Mouse (Mus musculus) v-Abl transformed pro-B cells (cell line): ENCODE measurements around the gene Emid1.

ENCODE experiments used
- in situ Hi-C, 2 experiments: fragments of 400-800 bp; cut with MboI; formaldehyde crosslinking; loops; one replicate each; pipeline ENCODE4 v1.15.1; 2025; ENCODE audit not compliant: unreplicated experiment in 2 of 2

The Emid1 gene

GRCm38 (mm10) chr11:5068126-5068971 lies 83.7 kb downstream of the Emid1 start:
- in situ Hi-C loops = loop anchor here (5.0 kb wide), 3 partner anchors 51 to 151 kb away; no protein-coding TSS in a partner anchor

- in situ Hi-C loops = loop anchor here (5.0 kb wide), 3 partner anchors 50 to 150 kb away; no protein-coding TSS in a partner anchor
Observed at GRCm38 (mm10) chr11:5067063-5067462, 85.0 kb downstream of the Emid1 start.

GRCm38 (mm10) chr11:5065056-5065821 lies 86.8 kb downstream of the Emid1 start, which contains the start of gene Gas2l1:
Gene Gas2l1 (minus strand): TSS chr11:5065327.
- in situ Hi-C loops = loop anchor here (5.0 kb wide), 3 partner anchors 48 to 148 kb away; no protein-coding TSS in a partner anchor

DNA sequence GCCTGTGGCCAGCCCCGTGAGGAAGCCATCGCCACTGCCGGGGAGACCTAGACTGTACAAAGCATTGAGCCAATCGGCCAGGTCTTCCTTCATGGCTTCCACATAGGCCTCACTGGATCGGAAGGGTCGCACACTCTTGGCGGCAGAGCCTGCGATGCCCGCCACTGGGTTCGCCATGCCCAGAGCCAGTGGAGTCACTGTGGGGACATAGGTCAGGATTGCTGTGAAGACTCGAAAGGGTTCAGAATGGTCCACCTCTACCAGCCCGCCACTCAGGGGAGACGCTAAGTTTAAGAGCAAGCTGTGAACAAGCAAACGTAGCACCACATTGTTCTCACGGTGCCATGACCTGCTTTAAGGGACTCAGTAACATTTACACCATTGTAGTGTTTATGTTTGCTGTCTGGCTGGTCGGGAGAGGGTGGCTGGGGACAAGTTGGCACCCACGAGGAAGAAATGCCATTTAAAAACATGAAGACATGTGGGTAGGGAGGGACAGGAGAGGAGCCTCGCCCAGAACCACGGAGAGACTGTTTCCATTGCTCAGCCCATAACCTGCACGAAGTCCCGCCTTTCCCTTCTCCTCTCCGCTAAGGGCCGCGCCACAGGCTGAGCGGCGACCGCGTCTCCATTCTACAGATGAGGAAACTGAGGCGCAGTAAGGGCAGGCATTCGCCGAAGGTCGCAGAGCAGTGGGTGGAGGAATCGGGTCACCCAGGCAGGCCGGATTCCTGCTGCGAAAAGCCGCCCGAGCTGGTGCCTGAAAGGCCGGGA lies 87.6 kb downstream of the Emid1 start:
- in situ Hi-C loops = loop anchor here (5.0 kb wide), 4 partner anchors 47 to 147 kb away; partner anchors contain the start of gene Ap1b1 (in 1 of the 2)

- in situ Hi-C loops = loop anchor here in 1 of 2 experiments (5.0 kb wide), 1 partner anchor 76 kb away; the partner anchor contains the start of gene Ap1b1
Observed at GRCm38 (mm10) chr11:5063561-5064281, 88.3 kb downstream of the Emid1 start.

DNA sequence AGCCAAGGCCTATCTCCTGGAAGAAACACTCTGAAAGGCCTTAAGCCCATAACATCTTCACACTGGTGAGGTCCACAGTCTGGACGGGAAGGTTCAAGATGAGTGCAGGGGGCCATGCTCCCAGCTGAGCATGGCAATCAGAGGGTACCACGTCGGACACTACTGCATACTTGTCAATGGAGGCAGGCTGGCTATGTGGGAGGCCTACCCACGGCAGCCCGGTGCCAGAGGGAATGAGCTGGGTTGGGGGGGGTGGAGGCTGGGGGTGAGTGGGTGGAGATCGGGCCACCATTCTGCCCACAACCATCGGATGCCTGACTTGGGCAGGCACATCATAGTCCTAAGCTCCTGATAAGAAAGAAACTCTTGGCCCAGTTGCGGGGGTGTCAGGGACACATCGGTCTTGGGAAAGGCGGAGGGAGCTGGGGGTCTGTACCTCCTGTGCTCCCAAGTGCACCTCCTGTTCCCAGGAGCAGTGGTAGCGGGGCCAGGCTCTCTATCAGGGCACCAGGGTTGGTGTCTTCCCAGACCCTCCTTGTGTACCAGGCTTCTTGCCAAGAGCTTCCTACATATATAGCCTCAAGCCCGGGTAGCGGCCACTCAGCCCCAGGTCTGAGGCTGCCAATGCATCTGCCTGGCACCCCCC lies 89.1 kb downstream of the Emid1 start:
- in situ Hi-C loops = loop anchor here in 1 of 2 experiments (5.0 kb wide), 1 partner anchor 76 kb away; the partner anchor contains the start of gene Ap1b1

GRCm38 (mm10) chr11:5062326-5062725 lies 89.7 kb downstream of the Emid1 start:
- in situ Hi-C loops = loop anchor here in 1 of 2 experiments (5.0 kb wide), 1 partner anchor 75 kb away; the partner anchor contains the start of gene Ap1b1

- in situ Hi-C loops = loop anchor here in 1 of 2 experiments (5.0 kb wide), 1 partner anchor 74 kb away; the partner anchor contains the start of gene Ap1b1
Observed at GRCm38 (mm10) chr11:5061413-5062139, 90.5 kb downstream of the Emid1 start.

- in situ Hi-C loops = loop anchor here in 1 of 2 experiments (5.0 kb wide), 1 partner anchor 74 kb away; the partner anchor contains the start of gene Ap1b1
Observed at GRCm38 (mm10) chr11:5060756-5061412, 91.2 kb downstream of the Emid1 start.

DNA sequence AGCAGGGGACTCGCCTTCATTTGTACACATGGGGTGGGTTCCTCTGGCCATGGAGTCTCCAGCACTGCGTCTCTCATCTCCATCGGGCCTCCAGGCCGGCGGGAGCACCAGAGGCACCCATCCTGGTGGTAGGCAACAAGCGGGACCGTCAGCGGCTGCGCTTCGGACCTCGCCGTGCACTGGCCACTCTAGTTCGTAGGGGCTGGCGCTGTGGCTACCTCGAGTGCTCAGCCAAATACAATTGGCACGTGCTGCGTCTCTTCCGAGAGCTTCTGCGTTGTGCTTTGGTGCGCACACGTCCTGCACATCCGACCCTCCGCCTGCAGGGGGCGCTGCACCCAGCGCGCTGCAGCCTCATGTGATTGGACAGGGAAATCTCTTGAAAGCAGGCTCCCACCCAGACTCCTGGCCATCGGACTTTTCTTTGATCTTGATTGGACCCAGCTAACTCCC lies 92.3 kb downstream of the Emid1 start:
- in situ Hi-C loops = loop anchor here in 1 of 2 experiments (5.0 kb wide), 1 partner anchor 72 kb away; the partner anchor contains the start of gene Ap1b1

DNA sequence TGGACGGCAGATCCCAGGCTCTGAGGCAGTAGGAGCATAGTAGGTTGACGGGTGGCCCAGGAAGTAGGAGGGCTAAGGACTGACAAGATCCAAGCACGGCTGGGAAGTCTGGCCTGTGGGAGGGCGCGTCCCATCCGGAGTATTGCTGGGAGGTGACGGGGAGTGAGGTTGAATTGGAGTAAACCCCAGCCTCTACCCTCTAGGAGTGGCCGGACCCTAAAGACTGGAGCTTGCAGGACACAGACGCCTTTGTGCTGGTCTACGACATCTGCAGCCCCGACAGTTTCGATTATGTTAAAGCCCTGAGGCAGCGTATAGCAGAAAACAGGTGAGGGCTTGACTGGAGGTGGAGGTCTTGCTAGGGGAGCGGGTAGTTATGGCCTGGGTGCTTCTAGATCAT lies 92.8 kb downstream of the Emid1 start:
- in situ Hi-C loops = no loop called here

DNA sequence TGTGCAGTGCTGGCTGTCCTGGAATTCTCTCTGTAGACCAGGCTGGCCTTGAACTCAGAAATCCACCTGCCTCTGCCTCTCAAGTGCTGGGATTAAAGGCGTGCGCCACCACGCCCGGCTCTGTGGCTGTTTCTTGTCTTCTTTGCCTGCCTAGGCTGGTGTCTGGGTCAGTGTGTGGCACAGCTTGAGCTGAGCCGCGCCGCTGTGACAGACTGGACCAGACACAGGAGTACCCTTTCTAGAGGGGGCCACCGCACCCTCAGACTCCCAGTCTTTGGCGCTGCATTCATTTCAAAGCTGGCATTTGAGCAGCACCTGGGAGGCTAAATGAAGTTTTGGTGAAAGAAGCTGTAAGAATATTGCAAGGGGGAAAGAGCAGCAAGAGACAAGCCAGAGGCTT lies 93.3 kb downstream of the Emid1 start:
- in situ Hi-C loops = no loop called here

DNA sequence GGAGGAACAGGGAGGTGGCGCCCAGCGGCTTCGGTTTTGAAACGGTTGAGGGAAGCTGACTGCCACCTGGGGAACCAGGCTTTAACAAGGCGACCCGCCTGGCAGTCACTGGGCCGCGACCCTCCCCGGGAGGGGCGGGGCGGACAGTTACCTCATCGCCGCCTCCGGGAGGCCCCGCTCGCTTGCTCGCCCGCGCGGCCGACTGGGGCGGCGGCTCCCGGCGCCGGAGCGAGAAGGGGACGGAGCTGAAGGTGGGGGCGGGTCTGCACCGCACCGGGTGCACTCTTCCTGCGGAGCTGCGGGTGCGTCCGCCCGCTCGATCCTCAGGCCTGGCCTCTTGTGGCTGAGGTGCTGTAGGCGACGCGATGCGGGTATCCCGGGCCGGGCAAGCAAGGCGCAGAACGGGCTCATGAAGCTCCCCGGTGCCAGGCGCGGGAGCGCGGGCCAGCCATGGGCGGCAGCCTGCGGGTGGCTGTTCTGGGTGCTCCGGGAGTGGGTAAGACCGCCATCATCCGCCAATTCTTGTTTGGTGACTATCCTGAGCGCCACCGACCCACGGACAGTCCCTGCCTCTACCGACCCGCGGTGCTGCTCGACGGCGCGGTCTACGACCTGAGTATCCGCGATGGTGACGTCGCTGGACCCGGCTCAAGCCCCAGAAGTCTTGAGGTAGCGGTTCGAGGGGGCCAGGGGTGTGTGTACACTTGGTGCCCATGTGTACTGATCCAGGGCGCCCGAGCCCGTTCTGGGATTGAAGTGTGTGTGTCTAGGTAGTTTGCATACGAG lies 94.0 kb downstream of the Emid1 start, which contains the start of gene Rasl10a:
Gene Rasl10a, plus strand, starts transcription at position 273 of the 786 bp plus-strand sequence.
- in situ Hi-C loops = no loop called here

- in situ Hi-C loops = no loop called here
Observed at GRCm38 (mm10) chr11:5057541-5057855, 94.6 kb downstream of the Emid1 start.

DNA sequence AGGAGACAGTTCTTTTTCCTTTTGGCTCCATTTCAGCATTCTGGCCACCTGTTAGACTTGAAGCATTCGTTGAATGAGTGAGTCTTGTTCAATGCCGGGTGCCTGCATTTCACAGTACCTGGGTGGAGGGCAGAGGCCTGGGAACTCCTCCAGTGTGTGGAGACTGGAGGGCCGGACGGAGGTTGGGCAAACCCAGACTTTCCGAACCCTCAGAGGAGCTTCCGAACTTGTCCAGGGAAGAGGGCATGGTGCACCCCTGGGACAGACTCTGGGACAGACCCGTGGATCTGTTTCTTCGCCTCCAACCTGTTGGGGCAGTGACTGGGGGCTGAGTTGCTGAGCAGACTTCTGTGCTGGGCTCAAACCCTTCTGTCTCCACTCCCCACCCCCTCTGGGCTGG lies 95.0 kb downstream of the Emid1 start:
- in situ Hi-C loops = no loop called here
